Mouse (Mus musculus): ENCODE data around the gene Chrna4.

DNA sequence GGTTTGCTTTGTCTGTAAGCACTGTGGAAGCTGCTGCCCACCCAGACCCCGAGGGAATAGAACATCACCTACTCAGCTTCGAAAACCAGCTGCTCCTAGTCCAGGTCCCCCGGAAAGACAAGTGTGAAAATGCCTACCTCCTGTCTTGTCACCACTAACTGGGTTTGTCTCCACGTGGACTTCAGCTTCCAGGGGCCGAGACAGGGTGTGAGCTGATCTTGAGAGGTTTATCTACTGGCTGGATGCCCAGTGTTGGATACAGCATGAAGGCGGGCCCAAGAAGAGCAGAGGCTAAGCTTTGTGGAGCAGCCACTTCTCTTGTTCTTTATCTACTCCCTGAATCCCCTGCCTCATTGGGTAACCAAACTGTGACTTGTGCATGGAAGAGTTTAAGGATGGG lies 10.0 kb downstream of the Chrna4 start:
- TF ChIP-seq CTCF (IDR thresholded peaks at IDR 0.05) = no peak
- no peak for TF ChIP-seq EP300 (IDR thresholded peaks at IDR 0.05)

Data from lung, postnatal 0 days (tissue).